Mouse (Mus musculus): Measurements from ENCODE around the gene Gng8.

Gng8 gene

GRCm38 (mm10) chr7:16909909-16910308, 18.3 kb downstream of the Gng8 start:
- no peak for DNase-seq

GRCm38 (mm10) chr7:16911904-16912303, 20.3 kb downstream of the Gng8 start:
- no peak for DNase-seq

GRCm38 (mm10) chr7:16912360-16912759, 20.8 kb downstream of the Gng8 start:
- DNase-seq = no peak

GRCm38 (mm10) chr7:16913806-16914452, 22.3 kb downstream of the Gng8 start:
- DNase-seq = no peak

GRCm38 (mm10) chr7:16914453-16915343, 23.1 kb downstream of the Gng8 start:
- DNase-seq = no peak

- no peak for DNase-seq
These were observed 24.1 kb downstream of the Gng8 start for GRCm38 (mm10) chr7:16915461-16916340.

- DNase-seq = no peak
These were observed 25.0 kb downstream of the Gng8 start for GRCm38 (mm10) chr7:16916342-16917265.

- no peak for DNase-seq
These were observed 25.9 kb downstream of the Gng8 start for GRCm38 (mm10) chr7:16917447-16917846.

GRCm38 (mm10) chr7:16918014-16918413, 26.4 kb downstream of the Gng8 start:
- no peak for DNase-seq

- no peak for DNase-seq
These were observed 27.1 kb downstream of the Gng8 start for GRCm38 (mm10) chr7:16918670-16919069.

- no peak for DNase-seq
These were observed 28.0 kb downstream of the Gng8 start for GRCm38 (mm10) chr7:16919395-16920149.

- DNase-seq = no peak
These were observed 28.6 kb downstream of the Gng8 start for GRCm38 (mm10) chr7:16920150-16920579.

GRCm38 (mm10) chr7:16920818-16921791, 29.5 kb downstream of the Gng8 start:
- DNase-seq = no peak

- no peak for DNase-seq
These were observed 30.3 kb downstream of the Gng8 start for GRCm38 (mm10) chr7:16921881-16922335.

GRCm38 (mm10) chr7:16922360-16922973, 30.9 kb downstream of the Gng8 start:
- no peak for DNase-seq

GRCm38 (mm10) chr7:16923283-16924036, 31.9 kb downstream of the Gng8 start:
- peak; percentile 41 to 66 for DNase-seq

- DNase-seq = peak; percentile 99
These were observed 32.6 kb downstream of the Gng8 start, which contains the start of gene Calm3 for GRCm38 (mm10) chr7:16924037-16924834. Gene Calm3, minus strand, starts transcription at chr7:16924114.

- no peak for DNase-seq
These were observed 36.8 kb downstream of the Gng8 start for GRCm38 (mm10) chr7:16928341-16928740.
